Mouse (Mus musculus) neural tube, embryonic 12.5 days (tissue): ENCODE measurements around the gene Adamtsl3. TPM values are rescaled to one million over a fixed set of nuclear protein-coding genes. Genes with fewer than 3 reads are reported as not detected.

Experiments
- ATAC-seq: fragments of 200-750 bp; cut with Nextera tagmentation; 2 replicates; pipeline ENCODE4 v1.8.0; 2017; ENCODE audit warnings: low read depth, mild to moderate bottlenecking, moderate TSS enrichment, moderate library complexity; ENCODE audit not compliant: low FRiP score
- H3K27ac ChIP-seq: fragments of 300-500 bp; sonication (generic); 2 replicates; pipeline ENCODE4 v1.5.1; 2016
- H3K27me3 ChIP-seq: fragments of 300-500 bp; sonication (generic); replicated peaks from 2 replicates; pipeline ENCODE4 v1.6.1; 2016; ENCODE audit warnings: mild to moderate bottlenecking
- H3K36me3 ChIP-seq: fragments of 300-500 bp; sonication (generic); 2 replicates; pipeline ENCODE4 v1.6.1; 2016; ENCODE audit warnings: mild to moderate bottlenecking
- H3K4me1 ChIP-seq: fragments of 300-500 bp; sonication (generic); 2 replicates; pipeline ENCODE4 v1.6.1; 2016
- H3K4me2 ChIP-seq: fragments of 300-500 bp; sonication (generic); replicated peaks from 2 replicates; pipeline ENCODE4 v1.6.1; 2016; ENCODE audit warnings: mild to moderate bottlenecking
- H3K4me3 ChIP-seq: fragments of 300-500 bp; sonication (generic); 2 replicates; pipeline ENCODE4 v1.5.1; 2016
- H3K9ac ChIP-seq: fragments of 300-500 bp; sonication (generic); 2 replicates; pipeline ENCODE4 v1.6.1; 2016; ENCODE audit warnings: mild to moderate bottlenecking
- H3K9me3 ChIP-seq: fragments of 300-500 bp; sonication (generic); 2 replicates; pipeline ENCODE4 v1.6.1; 2016; ENCODE audit warnings: mild to moderate bottlenecking
- WGBS: fragments of 180-500 bp; shearing (Covaris S2); methylation state at CpG from one replicate; pipeline ENCODE4 v1.1.7; 2016; 5-methylcytosine and 5-hydroxymethylcytosine counted together
- polyA plus RNA-seq: library from polyadenylated mRNA; unstranded; fragments of >200 nt; fragmentation: Nextera tagmentation; extraction: Ambion mirVana; gene quantifications from 2 replicates; pipeline ENCODE4 v1.2.1, GENCODE M21; 2016

The Adamtsl3 gene
- polyA plus RNA-seq, 1 experiment from 2014 or later = 0.63 TPM

- 86% methylated on average over 3 of the region's 3 CpGs for WGBS
- H3K4me2 ChIP-seq = no peak overlapping the region
- H3K27me3 ChIP-seq = no peaks in the 10 kb centered on the region
- no peak overlapping the region for H3K27ac ChIP-seq
- no peaks in the 10 kb centered on the region for H3K9me3 ChIP-seq
- ATAC-seq = no peak
- no peaks in the 10 kb centered on the region for H3K4me1 ChIP-seq
- no peak overlapping the region for H3K4me3 ChIP-seq
- no peak overlapping the region for H3K9ac ChIP-seq
- H3K36me3 ChIP-seq = no peaks in the 10 kb centered on the region
Observed at GRCm38 (mm10) chr7:82364567-82364966, 29.1 kb downstream of the Adamtsl3 start.

- no peak overlapping the region for H3K4me2 ChIP-seq
- no peak overlapping the region for H3K4me3 ChIP-seq
- no peaks in the 10 kb centered on the region for H3K27me3 ChIP-seq
- ATAC-seq = no peak
- WGBS = 81% methylated on average over 4 of the region's 4 CpGs
- H3K36me3 ChIP-seq = no peaks in the 10 kb centered on the region
- H3K27ac ChIP-seq = no peak overlapping the region
- no peaks in the 10 kb centered on the region for H3K4me1 ChIP-seq
- no peaks in the 10 kb centered on the region for H3K9me3 ChIP-seq
- no peak overlapping the region for H3K9ac ChIP-seq
Observed at GRCm38 (mm10) chr7:82366056-82366455, 30.6 kb downstream of the Adamtsl3 start.

GRCm38 (mm10) chr7:82366471-82366870, 31.0 kb downstream of the Adamtsl3 start:
- ATAC-seq = no peak
- WGBS = 89% methylated on average over 5 of the region's 5 CpGs
- Histone ChIP-seq H3K4me2 (no peak overlapping the region), H3K9me3 (no peaks in the 10 kb centered on the region), H3K27me3 (no peaks in the 10 kb centered on the region), H3K4me3 (no peak overlapping the region), H3K27ac (no peak overlapping the region), H3K4me1 (no peaks in the 10 kb centered on the region), H3K36me3 (no peaks in the 10 kb centered on the region), H3K9ac (no peak overlapping the region)

GRCm38 (mm10) chr7:82368047-82368446, 32.6 kb downstream of the Adamtsl3 start:
- no peak overlapping the region for H3K9ac ChIP-seq
- H3K4me1 ChIP-seq = no peaks in the 10 kb centered on the region
- H3K4me2 ChIP-seq = no peak overlapping the region
- no peak for ATAC-seq
- H3K27me3 ChIP-seq = no peaks in the 10 kb centered on the region
- WGBS = 56% methylated on average over 2 of the region's 2 CpGs
- H3K27ac ChIP-seq = no peak overlapping the region
- H3K36me3 ChIP-seq = no peaks in the 10 kb centered on the region
- no peak overlapping the region for H3K4me3 ChIP-seq
- H3K9me3 ChIP-seq = no peaks in the 10 kb centered on the region

GRCm38 (mm10) chr7:82370132-82370531, 34.6 kb downstream of the Adamtsl3 start:
- WGBS = 90% methylated on average over 8 of the region's 8 CpGs
- Histone ChIP-seq H3K4me3 (no peak overlapping the region), H3K27ac (no peak overlapping the region), H3K4me1 (no peaks in the 10 kb centered on the region), H3K4me2 (no peak overlapping the region), H3K9me3 (no peaks in the 10 kb centered on the region), H3K27me3 (no peaks in the 10 kb centered on the region), H3K36me3 (no peaks in the 10 kb centered on the region), H3K9ac (no peak overlapping the region)
- ATAC-seq = no peak

GRCm38 (mm10) chr7:82371411-82371810, 35.9 kb downstream of the Adamtsl3 start:
- WGBS = 77% methylated on average over 3 of the region's 3 CpGs
- Histone ChIP-seq H3K9me3 (no peaks in the 10 kb centered on the region), H3K36me3 (no peaks in the 10 kb centered on the region), H3K27ac (no peak overlapping the region), H3K27me3 (no peaks in the 10 kb centered on the region), H3K4me1 (no peaks in the 10 kb centered on the region), H3K4me3 (no peak overlapping the region), H3K9ac (no peak overlapping the region), H3K4me2 (no peak overlapping the region)
- ATAC-seq = no peak

- Histone ChIP-seq H3K4me2 (no peak overlapping the region), H3K36me3 (no peaks in the 10 kb centered on the region), H3K9me3 (no peaks in the 10 kb centered on the region), H3K27me3 (no peaks in the 10 kb centered on the region), H3K27ac (no peak overlapping the region), H3K9ac (no peak overlapping the region), H3K4me1 (no peaks in the 10 kb centered on the region), H3K4me3 (no peak overlapping the region)
- 85% methylated on average over 1 of the region's 1 CpGs for WGBS
- ATAC-seq = no peak
Observed at GRCm38 (mm10) chr7:82378311-82378710, 42.8 kb downstream of the Adamtsl3 start.

- H3K4me1 ChIP-seq = no peaks in the 10 kb centered on the region
- H3K9ac ChIP-seq = no peak overlapping the region
- H3K27me3 ChIP-seq = no peaks in the 10 kb centered on the region
- no peaks in the 10 kb centered on the region for H3K36me3 ChIP-seq
- no peak overlapping the region for H3K27ac ChIP-seq
- 72% methylated on average over 7 of the region's 7 CpGs for whole genome bisulfite sequencing
- ATAC-seq = no peak
- no peak overlapping the region for H3K4me3 ChIP-seq
- H3K9me3 ChIP-seq = no peaks in the 10 kb centered on the region
- no peak overlapping the region for H3K4me2 ChIP-seq
Observed at GRCm38 (mm10) chr7:82379765-82380164, 44.3 kb downstream of the Adamtsl3 start.

GRCm38 (mm10) chr7:82382843-82383535, 47.5 kb downstream of the Adamtsl3 start:
- no peak overlapping the region for H3K4me2 ChIP-seq
- ATAC-seq = no peak
- 72% methylated on average over 4 of the region's 4 CpGs for WGBS
- H3K4me1 ChIP-seq = no peaks in the 10 kb centered on the region
- no peak overlapping the region for H3K9ac ChIP-seq
- H3K4me3 ChIP-seq = no peak overlapping the region
- H3K9me3 ChIP-seq = no peaks in the 10 kb centered on the region
- no peaks in the 10 kb centered on the region for H3K36me3 ChIP-seq
- H3K27me3 ChIP-seq = no peaks in the 10 kb centered on the region
- no peak overlapping the region for H3K27ac ChIP-seq

- Histone ChIP-seq H3K4me1 (no peaks in the 10 kb centered on the region), H3K27ac (no peak overlapping the region), H3K4me3 (no peak overlapping the region), H3K9me3 (no peaks in the 10 kb centered on the region), H3K27me3 (no peaks in the 10 kb centered on the region), H3K9ac (no peak overlapping the region), H3K36me3 (no peaks in the 10 kb centered on the region), H3K4me2 (no peak overlapping the region)
- ATAC-seq = no peak
- 80% methylated on average over 3 of the region's 3 CpGs for WGBS
Observed at GRCm38 (mm10) chr7:82383536-82383848, 48.0 kb downstream of the Adamtsl3 start.

GRCm38 (mm10) chr7:82387121-82387520, 51.6 kb downstream of the Adamtsl3 start:
- no peak overlapping the region for H3K4me3 ChIP-seq
- 93% methylated on average over 3 of the region's 3 CpGs for WGBS
- H3K4me1 ChIP-seq = no peaks in the 10 kb centered on the region
- H3K9me3 ChIP-seq = no peaks in the 10 kb centered on the region
- H3K4me2 ChIP-seq = no peak overlapping the region
- no peak for ATAC-seq
- H3K36me3 ChIP-seq = no peaks in the 10 kb centered on the region
- H3K27ac ChIP-seq = no peak overlapping the region
- H3K9ac ChIP-seq = no peak overlapping the region
- no peaks in the 10 kb centered on the region for H3K27me3 ChIP-seq

GRCm38 (mm10) chr7:82394435-82395186, 59.1 kb downstream of the Adamtsl3 start:
- WGBS = 76% methylated on average over 6 of the region's 6 CpGs
- Histone ChIP-seq H3K27me3 (no peaks in the 10 kb centered on the region), H3K9me3 (no peaks in the 10 kb centered on the region), H3K27ac (no peak overlapping the region), H3K9ac (no peak overlapping the region), H3K4me1 (no peaks in the 10 kb centered on the region), H3K4me2 (no peak overlapping the region), H3K36me3 (no peaks in the 10 kb centered on the region), H3K4me3 (no peak overlapping the region)
- ATAC-seq = no peak

- Histone ChIP-seq H3K4me2 (no peak overlapping the region), H3K27ac (no peak overlapping the region), H3K9ac (no peak overlapping the region), H3K9me3 (no peaks in the 10 kb centered on the region), H3K27me3 (no peaks in the 10 kb centered on the region), H3K4me1 (no peaks in the 10 kb centered on the region), H3K4me3 (no peak overlapping the region), H3K36me3 (no peaks in the 10 kb centered on the region)
- 89% methylated on average over 12 of the region's 12 CpGs for WGBS
- no peak for ATAC-seq
Observed at GRCm38 (mm10) chr7:82395239-82395638, 59.7 kb downstream of the Adamtsl3 start.
